Mouse (Mus musculus) kidney, adult 2 months (tissue): ENCODE data around the gene Tuba1b.

ENCODE experiments used
- CTCF ChIP-seq: fragments of 200-500 bp; conservative IDR thresholded peaks from 2 replicates; pipeline ENCODE4 v1.5.1; 2011; ENCODE audit warnings: low read depth, mild to moderate bottlenecking, control low read depth, low read length, moderate library complexity, mixed read lengths; ENCODE audit not compliant: insufficient read depth, insufficient read length
- POLR2A ChIP-seq: fragments of 200-500 bp; IDR thresholded peaks from one replicate; pipeline ENCODE4 v1.6.1; 2011; ENCODE audit warnings: low read depth, low read length, control low read depth

DNA sequence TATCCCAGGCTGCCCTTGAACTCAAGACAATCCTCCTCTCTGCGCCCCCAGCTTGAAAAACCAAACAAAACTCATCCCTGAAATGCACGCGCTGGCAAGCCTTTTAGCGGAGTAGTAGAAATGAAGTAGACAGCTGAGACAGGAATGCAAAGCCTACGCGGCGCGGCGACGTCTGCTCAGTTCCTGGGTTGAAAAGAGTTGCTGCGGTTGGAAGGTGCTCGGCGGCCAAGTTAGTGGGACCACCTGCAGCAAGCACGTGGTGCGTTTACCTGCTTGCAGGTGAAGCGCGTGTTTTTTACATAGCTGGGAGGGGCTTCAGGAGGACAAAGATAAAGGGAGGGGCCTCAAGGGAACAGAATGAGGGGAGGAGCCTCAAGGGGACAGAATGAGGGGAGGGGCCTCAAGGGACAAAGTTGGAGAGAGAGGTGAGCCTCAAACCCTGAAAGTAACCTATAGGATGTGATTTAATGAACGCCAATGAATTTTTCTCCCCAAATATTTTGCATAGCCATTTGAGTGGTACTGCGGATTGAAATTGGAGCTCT is 43.1 kb downstream of the Tuba1b start:
- TF ChIP-seq POLR2A (no peak), CTCF (no peak)
